Mouse (Mus musculus): ENCODE measurements around the gene Tmem88. TPM values are rescaled to one million over a fixed set of nuclear protein-coding genes. Genes with fewer than 3 reads are reported as not detected.

Tmem88 gene
- polyA plus RNA-seq, 1 experiment from 2014 or later = 16.4 TPM

- Histone ChIP-seq H3K27me3 (no peaks in the 10 kb centered on the region), H3K27ac (peak overlapping the region; percentile 100), H3K4me1 (peaks cover 41% of the 10 kb centered on the region), H3K4me2 (peak overlapping the region; percentile 97), H3K9ac (peak overlapping the region; percentile 80), H3K4me3 (peak overlapping the region; percentile 84), H3K36me3 (peaks cover 39% of the 10 kb centered on the region), H3K9me3 (no peaks in the 10 kb centered on the region)
- WGBS = 11% methylated on average over 6 of the region's 6 CpGs
- ATAC-seq (ENCODE audit: insufficient number of reproducible peaks, insufficient read depth, low FRiP score, low TSS enrichment, low read depth) = no peak
These were observed 32.3 kb downstream of the Tmem88 start for GRCm38 (mm10) chr11:69365722-69366121.

- no peak; the same call in 1 of the 2 replicates for ATAC-seq (ENCODE audit: insufficient number of reproducible peaks, insufficient read depth, low FRiP score, low TSS enrichment, low read depth)
- WGBS = 5% methylated on average over 6 of the region's 6 CpGs
- H3K27ac ChIP-seq = peak overlapping the region; percentile 100
- H3K4me2 ChIP-seq = peak overlapping the region; percentile 97
- H3K9ac ChIP-seq = peak overlapping the region; percentile 80
- H3K27me3 ChIP-seq = no peaks in the 10 kb centered on the region
- peaks cover 47% of the 10 kb centered on the region for H3K36me3 ChIP-seq
- peak overlapping the region; percentile 84 for H3K4me3 ChIP-seq
- peaks cover 38% of the 10 kb centered on the region for H3K4me1 ChIP-seq
- H3K9me3 ChIP-seq = no peaks in the 10 kb centered on the region
These were observed 33.1 kb downstream of the Tmem88 start for GRCm38 (mm10) chr11:69364910-69365309.

- Histone ChIP-seq H3K27ac (peak overlapping the region; percentile 100), H3K4me1 (peaks cover 38% of the 10 kb centered on the region), H3K4me3 (no peak overlapping the region; the same call in 1 of the 2 replicates), H3K9ac (peak overlapping the region; percentile 80; the same call in 1 of the 2 replicates), H3K9me3 (no peaks in the 10 kb centered on the region), H3K4me2 (peak overlapping the region; percentile 97), H3K27me3 (no peaks in the 10 kb centered on the region), H3K36me3 (peaks cover 52% of the 10 kb centered on the region)
- ATAC-seq (ENCODE audit: insufficient number of reproducible peaks, insufficient read depth, low FRiP score, low TSS enrichment, low read depth) = no peak
- 40% methylated on average over 8 of the region's 8 CpGs for WGBS
These were observed 33.7 kb downstream of the Tmem88 start for GRCm38 (mm10) chr11:69364376-69364775.

GRCm38 (mm10) chr11:69362479-69362878 lies 35.6 kb downstream of the Tmem88 start:
- H3K9ac ChIP-seq = no peak overlapping the region
- no peak overlapping the region for H3K27ac ChIP-seq
- H3K4me2 ChIP-seq = no peak overlapping the region
- no peak for ATAC-seq (ENCODE audit: insufficient number of reproducible peaks, insufficient read depth, low FRiP score, low TSS enrichment, low read depth)
- H3K4me3 ChIP-seq = no peak overlapping the region
- H3K9me3 ChIP-seq = no peaks in the 10 kb centered on the region
- WGBS = 26% methylated on average over 2 of the region's 2 CpGs
- no peaks in the 10 kb centered on the region for H3K27me3 ChIP-seq
- peaks cover 38% of the 10 kb centered on the region for H3K4me1 ChIP-seq
- H3K36me3 ChIP-seq = peaks cover 71% of the 10 kb centered on the region

GRCm38 (mm10) chr11:69362021-69362420 lies 36.0 kb downstream of the Tmem88 start:
- Histone ChIP-seq H3K9me3 (no peaks in the 10 kb centered on the region), H3K27me3 (no peaks in the 10 kb centered on the region), H3K36me3 (peaks cover 76% of the 10 kb centered on the region), H3K4me1 (peaks cover 38% of the 10 kb centered on the region), H3K4me2 (no peak overlapping the region), H3K9ac (no peak overlapping the region), H3K27ac (no peak overlapping the region), H3K4me3 (no peak overlapping the region)
- no peak for ATAC-seq (ENCODE audit: insufficient number of reproducible peaks, insufficient read depth, low FRiP score, low TSS enrichment, low read depth)
- WGBS = 45% methylated on average over 7 of the region's 7 CpGs

- H3K27me3 ChIP-seq = no peaks in the 10 kb centered on the region
- ATAC-seq (ENCODE audit: insufficient number of reproducible peaks, insufficient read depth, low FRiP score, low TSS enrichment, low read depth) = no peak
- 78% methylated on average over 12 of the region's 12 CpGs for WGBS
- H3K36me3 ChIP-seq = peaks cover 99% of the 10 kb centered on the region
- no peak overlapping the region for H3K9ac ChIP-seq
- H3K4me1 ChIP-seq = peaks cover 2% of the 10 kb centered on the region
- no peak overlapping the region for H3K4me2 ChIP-seq
- no peak overlapping the region for H3K4me3 ChIP-seq
- no peak overlapping the region for H3K27ac ChIP-seq
- no peaks in the 10 kb centered on the region for H3K9me3 ChIP-seq
These were observed 40.3 kb downstream of the Tmem88 start for GRCm38 (mm10) chr11:69357690-69358089.

GRCm38 (mm10) chr11:69356544-69356943 lies 41.5 kb downstream of the Tmem88 start:
- WGBS = 90% methylated on average over 5 of the region's 5 CpGs
- no peak overlapping the region for H3K9ac ChIP-seq

More at GRCm38 (mm10) chr11:69356544-69356943, 41.5 kb downstream of the Tmem88 start:
- H3K27me3 ChIP-seq = no peaks in the 10 kb centered on the region
- H3K4me3 ChIP-seq = no peak overlapping the region
- peaks cover 99% of the 10 kb centered on the region for H3K36me3 ChIP-seq
- H3K27ac ChIP-seq = no peak overlapping the region
- H3K9me3 ChIP-seq = no peaks in the 10 kb centered on the region
- no peaks in the 10 kb centered on the region for H3K4me1 ChIP-seq
- H3K4me2 ChIP-seq = no peak overlapping the region
- no peak for ATAC-seq (ENCODE audit: insufficient number of reproducible peaks, insufficient read depth, low FRiP score, low TSS enrichment, low read depth)

Other genes with a start within 250 kb of the Tmem88 start
- 0.21 TPM in 1 of 2 replicates, not detected in the other for gene Alox12b, start 241.2 kb downstream of the Tmem88 start, polyA plus RNA-seq (2015; fragmentation: Nextera tagmentation; extraction: Ambion mirVana)
- 0.23 and 0.52 TPM in 2 replicates for gene Alox8, start 200.4 kb downstream of the Tmem88 start, polyA plus RNA-seq (2015; fragmentation: Nextera tagmentation; extraction: Ambion mirVana)
- gene Gucy2e, start 161.2 kb downstream of the Tmem88 start, polyA plus RNA-seq (2015; fragmentation: Nextera tagmentation; extraction: Ambion mirVana) = 0.45 and 0.62 TPM in 2 replicates
- gene Cntrob, start 74.5 kb downstream of the Tmem88 start, polyA plus RNA-seq (2015; fragmentation: Nextera tagmentation; extraction: Ambion mirVana) = 30.4 and 33.8 TPM in 2 replicates
- 177 and 187 TPM in 2 replicates for gene Trappc1, start 74.3 kb downstream of the Tmem88 start, polyA plus RNA-seq (2015; fragmentation: Nextera tagmentation; extraction: Ambion mirVana)
- 1.8 and 2.5 TPM in 2 replicates for gene Kcnab3, start 72.0 kb downstream of the Tmem88 start, polyA plus RNA-seq (2015; fragmentation: Nextera tagmentation; extraction: Ambion mirVana)
- gene Rnf227, start 57.8 kb downstream of the Tmem88 start, polyA plus RNA-seq (2015; fragmentation: Nextera tagmentation; extraction: Ambion mirVana) = 24.7 and 26.4 TPM in 2 replicates
- 135 and 142 TPM in 2 replicates for gene Chd3, start 28.8 kb downstream of the Tmem88 start, polyA plus RNA-seq (2015; fragmentation: Nextera tagmentation; extraction: Ambion mirVana)
- 145 and 150 TPM in 2 replicates for gene Naa38, start 2.7 kb downstream of the Tmem88 start, polyA plus RNA-seq (2015; fragmentation: Nextera tagmentation; extraction: Ambion mirVana)
- gene Cyb5d1, start 2.6 kb downstream of the Tmem88 start, polyA plus RNA-seq (2015; fragmentation: Nextera tagmentation; extraction: Ambion mirVana) = 43.4 and 46.5 TPM in 2 replicates
- 41.3 and 43.1 TPM in 2 replicates for gene Kdm6b, start 15.4 kb upstream of the Tmem88 start, polyA plus RNA-seq (2015; fragmentation: Nextera tagmentation; extraction: Ambion mirVana)
- 4.2 and 4.4 TPM in 2 replicates for gene Dnah2, start 150.9 kb upstream of the Tmem88 start, polyA plus RNA-seq (2015; fragmentation: Nextera tagmentation; extraction: Ambion mirVana)
- gene Efnb3, start 162.0 kb upstream of the Tmem88 start, polyA plus RNA-seq (2015; fragmentation: Nextera tagmentation; extraction: Ambion mirVana) = 43.4 and 46.3 TPM in 2 replicates
- 26.9 TPM in 2 replicates for gene Wrap53, start 182.0 kb upstream of the Tmem88 start, polyA plus RNA-seq (2015; fragmentation: Nextera tagmentation; extraction: Ambion mirVana)
- gene Trp53, start 182.1 kb upstream of the Tmem88 start, polyA plus RNA-seq (2015; fragmentation: Nextera tagmentation; extraction: Ambion mirVana) = 160 and 186 TPM in 2 replicates
- gene Atp1b2, start 207.7 kb upstream of the Tmem88 start, polyA plus RNA-seq (2015; fragmentation: Nextera tagmentation; extraction: Ambion mirVana) = 7.9 and 8.3 TPM in 2 replicates
- gene Shbg, start 219.7 kb upstream of the Tmem88 start, polyA plus RNA-seq (2015; fragmentation: Nextera tagmentation; extraction: Ambion mirVana) = 0.50 TPM in 1 of 2 replicates, not detected in the other
- 23.8 and 28.2 TPM in 2 replicates for gene Sat2, start 223.8 kb upstream of the Tmem88 start, polyA plus RNA-seq (2015; fragmentation: Nextera tagmentation; extraction: Ambion mirVana)
- gene Fxr2, start 234.8 kb upstream of the Tmem88 start, polyA plus RNA-seq (2015; fragmentation: Nextera tagmentation; extraction: Ambion mirVana) = 36.6 and 44.1 TPM in 2 replicates